Mouse (Mus musculus) lung, postnatal 25 days (tissue): ENCODE results near the gene Mettl7a2.
"Not testable (repeated sequence)": the region's sequence is repeated elsewhere in the genome, so short reads cannot be mapped to it uniquely, and the experiment has no call there.

Source experiments
- DNase-seq: peaks from one replicate; pipeline ENCODE4 v3.0.0; 2022; ENCODE audit warnings: low spot score

Gene Mettl7a2

DNA sequence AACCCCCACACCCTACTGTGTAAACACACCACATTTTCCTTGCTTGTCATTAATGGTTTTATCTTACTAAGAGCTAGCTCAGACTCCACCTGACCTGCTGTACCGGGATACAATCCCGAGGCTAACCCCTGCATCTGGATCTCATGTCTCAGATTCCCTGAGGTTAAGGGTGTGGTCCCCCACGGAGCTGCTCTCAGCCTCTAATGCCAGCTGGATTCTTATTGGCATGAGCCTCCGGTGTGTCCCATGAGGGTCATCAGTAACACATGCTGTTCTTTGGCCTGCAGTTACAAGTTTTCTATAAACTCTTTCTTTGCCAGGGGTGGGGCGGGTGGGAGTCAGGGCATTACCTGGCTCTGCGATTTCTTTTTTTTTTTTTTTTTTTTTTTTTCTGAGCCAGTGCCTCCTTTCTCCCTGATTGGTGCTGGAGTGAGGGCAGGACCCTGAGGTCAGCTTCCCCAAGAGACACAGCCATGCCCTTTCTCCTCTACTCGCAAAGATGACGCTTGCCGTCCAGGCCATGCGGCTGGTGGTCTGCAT is at the start of gene Mettl7a2, which contains the start of gene Methig1:
Gene Mettl7a2 (plus strand): TSS at position 490 of the 540 bp plus-strand sequence.
Gene Methig1 (plus strand): TSS at position 439 of the 540 bp plus-strand sequence.
- DNase-seq = no peak

DNA sequence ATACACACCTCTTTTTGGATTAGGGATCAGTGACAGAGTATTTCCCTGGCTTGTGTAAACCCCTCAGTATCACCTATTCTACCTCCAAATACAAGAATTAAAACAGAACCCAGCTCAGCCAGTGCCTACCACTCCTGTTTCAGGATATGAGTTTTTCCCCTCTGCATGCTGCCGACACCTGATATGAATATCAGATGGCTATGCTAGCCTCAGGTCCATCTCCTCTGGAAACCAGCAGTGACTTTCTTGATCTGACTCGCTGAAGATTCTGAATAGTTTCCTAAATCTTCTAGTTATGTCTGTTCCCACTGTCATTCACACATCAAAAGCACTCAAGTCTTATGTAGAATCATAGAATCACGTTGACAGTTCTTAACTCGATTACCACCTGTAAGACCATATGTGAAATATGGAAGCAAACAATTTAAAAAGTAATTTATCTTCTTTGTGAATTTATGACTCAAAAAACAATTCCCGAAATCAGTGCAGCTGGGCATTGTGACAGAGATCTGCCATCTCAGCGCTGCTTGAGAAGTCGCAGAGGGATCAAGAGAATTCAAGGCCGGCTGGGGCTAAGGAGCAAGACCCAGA is 49.5 kb upstream of the Mettl7a2 start:
- no peak for DNase-seq

DNA sequence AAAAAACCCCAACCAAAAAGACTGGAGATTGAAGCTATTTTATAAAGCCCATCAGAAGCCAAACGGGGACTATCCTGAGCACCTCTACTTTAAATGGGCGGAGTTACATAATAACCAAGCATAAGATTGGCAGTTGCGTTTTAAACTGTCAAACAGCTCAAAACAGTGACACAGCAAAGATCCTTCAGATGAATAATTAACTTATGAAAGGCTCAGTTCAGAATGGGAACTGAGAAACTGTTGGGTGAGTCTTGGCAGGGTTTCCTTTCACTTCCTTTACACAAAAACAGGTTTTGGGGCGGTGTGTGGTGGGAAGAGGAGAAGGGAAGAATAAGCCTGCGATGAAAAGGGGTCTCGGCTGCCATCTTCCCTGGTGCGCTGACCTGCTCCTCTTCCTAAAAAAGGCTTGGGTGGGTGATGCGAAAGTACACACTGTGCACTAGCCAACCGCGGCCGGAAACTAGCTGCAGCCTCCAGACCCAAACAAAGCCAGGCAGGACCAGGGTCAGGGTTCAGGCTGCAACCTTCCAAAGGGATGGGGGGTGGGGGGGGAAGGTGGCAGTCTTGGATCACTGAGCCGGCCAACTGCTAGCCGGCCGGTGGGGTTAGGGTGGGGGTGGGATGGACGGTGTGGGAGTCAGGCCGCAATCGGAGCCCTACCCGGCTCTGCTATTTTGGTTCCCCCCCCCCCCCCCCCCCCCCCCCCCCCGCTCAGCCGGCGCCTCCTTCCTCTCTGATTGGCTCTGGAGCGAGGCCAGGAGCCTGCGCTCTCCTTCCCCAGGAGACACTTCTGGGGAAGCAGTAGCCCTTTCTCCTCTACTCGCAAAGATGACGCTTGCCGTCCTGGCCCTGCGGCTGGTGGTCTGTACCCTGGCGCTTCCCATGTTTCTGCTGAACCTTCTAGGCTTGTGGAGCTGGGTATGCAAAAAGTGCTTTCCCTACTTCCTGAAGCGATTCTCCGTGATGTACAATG is 48.7 kb upstream of the Mettl7a2 start, which contains the start of gene Mettl7a1:
Gene Mettl7a1 (plus strand): TSS at position 122 of the 973 bp plus-strand sequence.
- peak; percentile 89 for DNase-seq

DNA sequence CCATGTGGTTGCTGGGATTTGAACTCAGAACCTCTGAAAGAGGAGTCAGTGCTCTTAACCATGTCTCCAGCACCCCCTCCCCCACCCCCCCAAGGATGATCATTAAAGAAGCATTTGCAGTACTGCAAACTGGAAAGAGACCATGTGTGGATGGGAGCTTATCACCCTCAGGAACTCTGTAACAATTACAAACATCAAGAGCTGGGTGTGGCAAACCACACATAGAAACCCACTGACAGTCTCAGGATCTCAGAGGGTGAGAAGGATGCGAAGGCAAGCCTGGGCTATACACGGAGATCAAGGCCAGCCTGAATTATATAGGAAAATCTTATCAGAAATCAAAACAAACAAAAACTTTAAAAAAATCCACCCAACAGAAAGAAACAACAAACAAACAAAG is 46.8 kb upstream of the Mettl7a2 start:
- no peak for DNase-seq

DNA sequence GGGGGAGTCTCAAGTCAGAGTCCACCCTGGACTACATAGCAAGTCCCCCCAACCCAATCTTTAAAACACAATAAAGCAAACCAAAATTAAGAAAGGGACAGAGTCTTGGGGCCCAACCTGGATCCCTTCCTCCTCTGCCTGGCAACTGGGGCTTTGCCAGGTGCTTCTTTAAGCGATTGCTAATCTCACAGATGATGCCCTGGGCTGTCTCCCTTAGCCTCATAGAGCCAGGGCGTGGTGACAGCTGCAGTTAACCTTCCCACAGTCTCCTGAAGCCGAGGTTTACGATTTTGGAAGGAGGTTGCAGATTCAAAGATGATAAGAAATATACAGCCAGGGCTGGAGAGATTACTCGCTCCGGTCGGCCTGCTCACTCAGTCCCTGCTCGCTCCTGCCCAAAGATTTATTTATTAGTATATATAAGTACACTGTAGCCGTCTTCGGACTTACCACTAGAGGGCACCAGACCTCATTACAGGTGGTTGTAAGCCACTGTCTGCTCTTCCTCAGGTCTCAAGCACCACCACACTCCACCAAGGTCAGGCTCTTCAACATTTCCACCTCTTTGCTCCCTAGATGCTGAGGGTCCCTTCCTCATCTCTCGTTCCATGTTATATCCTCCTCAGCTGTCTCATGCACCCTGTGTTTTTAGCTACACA is 45.4 kb upstream of the Mettl7a2 start:
- not testable (repeated sequence) for DNase-seq

DNA sequence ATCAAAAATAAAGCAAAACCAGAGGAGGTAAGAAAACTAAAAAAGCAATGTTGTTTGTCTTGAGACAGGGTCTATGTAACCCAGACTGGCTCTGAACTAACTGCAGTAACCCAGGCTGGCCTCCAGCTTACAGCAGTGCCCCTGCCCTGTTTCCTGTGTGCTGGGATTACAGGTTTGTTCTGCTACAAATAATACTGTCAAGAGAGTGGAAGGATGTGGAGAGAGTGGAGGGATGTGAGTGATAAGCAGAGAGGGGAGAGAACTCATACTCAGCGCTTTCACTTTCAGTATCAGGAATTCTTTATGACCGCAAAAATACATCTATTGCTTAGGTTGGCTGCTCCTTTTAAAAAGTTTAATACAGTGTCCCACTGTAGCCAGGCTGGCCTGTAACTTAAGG is 40.7 kb upstream of the Mettl7a2 start:
- DNase-seq = no peak

DNA sequence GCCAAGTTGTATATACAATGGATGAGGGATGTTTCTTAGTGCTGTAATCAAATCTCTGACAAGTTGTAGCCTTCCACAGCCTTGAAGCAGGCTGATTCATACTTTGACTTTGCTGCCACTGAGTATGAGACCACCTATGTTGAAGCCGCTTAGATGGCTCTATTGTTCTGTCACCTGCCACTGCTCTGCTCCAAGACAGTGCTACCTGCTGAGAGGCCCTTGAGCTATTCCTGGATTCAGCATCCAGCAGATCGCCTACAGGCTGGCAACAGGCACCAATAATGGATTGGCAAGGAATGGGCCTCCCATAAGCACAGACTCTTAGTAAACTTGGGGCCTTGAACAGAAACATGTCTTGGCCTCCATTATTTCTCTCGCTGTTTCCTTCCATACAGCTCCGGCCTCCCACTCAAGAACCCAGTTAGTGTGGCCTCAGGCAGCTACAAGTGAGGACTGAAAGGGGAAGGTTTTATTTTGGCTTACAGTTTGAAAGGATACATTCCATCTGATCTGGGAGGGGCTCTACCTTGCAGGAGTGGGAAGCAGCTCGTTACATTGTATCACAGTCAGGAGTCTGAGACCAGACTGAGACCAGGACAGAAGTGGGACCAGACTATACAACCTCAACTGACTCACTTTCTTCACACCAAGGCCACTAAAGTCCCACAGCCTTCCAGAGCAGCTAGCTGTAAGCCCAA is 38.4 kb upstream of the Mettl7a2 start:
- DNase-seq = no peak

DNA sequence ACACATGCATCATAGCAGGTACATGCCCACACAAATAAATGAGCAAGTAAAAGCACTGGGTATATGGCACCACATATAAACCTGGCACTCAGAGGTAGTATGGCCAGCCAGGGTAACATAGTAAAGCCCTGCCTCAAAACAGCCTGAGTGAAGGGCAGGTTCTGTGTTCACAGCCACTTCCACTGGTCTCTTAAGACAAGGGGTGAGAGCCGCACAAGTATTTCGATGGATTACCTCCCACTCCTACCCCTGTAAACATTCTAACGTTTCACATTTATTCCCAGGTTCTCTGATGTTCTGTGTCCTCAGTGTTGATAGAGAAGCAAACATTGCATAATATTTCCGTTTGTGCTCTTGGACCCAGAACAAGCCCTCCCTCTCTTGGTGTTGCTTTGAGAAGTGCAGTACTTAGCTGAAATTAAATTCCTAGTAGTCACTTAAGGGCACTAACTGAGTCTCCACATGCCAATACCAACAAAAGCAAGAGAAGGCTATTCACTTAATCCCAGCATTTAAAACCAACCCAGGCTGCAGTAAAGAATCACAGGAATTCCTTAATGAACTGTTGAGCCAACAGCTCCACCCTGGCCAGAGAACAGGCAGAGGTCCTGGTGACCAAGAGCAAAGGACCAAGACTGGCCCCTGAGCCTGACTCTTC is 34.9 kb upstream of the Mettl7a2 start:
- DNase-seq = peak; percentile 89

DNA sequence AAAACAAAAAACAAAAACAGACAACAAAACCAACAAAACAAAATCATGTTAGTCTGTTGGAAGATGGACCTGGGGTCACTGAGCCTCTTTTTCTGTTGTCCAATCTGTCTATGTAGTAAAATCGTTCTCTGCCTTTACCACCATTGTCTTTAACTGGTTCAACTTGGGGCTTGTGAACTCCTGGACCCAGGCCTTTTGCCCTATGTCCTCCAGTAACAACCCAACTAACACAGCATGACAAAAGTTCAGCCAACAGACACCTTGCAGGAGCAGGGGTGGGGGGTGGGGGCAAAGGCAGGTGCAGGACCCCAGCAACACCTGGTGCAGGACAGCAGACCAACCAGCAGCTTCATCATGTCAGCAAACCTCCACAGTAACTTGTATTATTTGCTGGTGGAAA is 33.1 kb upstream of the Mettl7a2 start:
- DNase-seq = no peak

DNA sequence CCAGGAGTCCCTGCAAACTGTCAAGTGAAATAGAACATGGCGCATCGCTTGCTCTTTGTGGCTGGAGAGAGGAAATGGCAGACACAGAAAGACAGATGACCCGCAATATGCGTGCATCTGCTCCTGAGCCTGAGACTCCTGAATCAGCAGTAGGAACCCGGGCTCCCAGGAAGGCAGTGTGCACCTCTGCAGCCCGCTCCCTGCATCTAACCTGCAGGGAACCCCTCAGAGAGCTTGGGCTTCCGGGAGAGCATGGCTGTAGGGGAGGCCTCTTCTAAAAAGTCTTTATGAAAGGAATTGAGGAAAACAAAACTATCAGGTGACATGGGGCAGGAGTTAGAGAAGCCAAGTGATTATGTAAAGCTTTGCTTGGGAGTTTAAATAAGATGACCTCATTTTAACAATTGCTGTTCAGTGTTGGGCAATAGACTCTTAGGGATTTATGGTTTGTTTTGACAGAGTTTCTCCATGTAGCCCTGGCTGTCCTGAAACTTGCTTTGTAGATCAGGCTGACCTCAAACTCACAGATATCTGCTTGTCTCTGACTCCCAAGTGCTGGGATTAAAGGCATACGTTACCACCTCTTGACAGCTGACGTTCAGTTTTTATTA is 32.6 kb upstream of the Mettl7a2 start:
- DNase-seq = peak; percentile 82

DNA sequence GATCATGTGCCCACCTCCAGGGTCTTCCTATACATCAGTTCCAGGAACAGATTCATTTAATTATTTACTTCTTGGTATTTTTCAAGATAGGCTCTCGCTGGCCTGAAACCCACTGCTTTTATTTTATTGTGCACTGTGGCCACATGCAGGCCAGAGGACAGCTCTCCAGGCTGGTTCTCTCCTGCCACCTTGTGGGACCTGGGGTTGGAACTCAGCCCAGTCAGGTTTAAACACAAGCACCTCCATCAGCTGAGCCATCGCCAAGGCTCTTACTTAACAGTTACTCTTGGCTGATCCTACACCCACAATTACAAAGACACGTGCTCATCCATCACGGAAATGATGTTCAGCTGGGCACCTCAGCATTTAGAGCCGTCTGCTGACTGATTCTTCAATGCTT is 31.9 kb upstream of the Mettl7a2 start:
- DNase-seq = peak; percentile 89

DNA sequence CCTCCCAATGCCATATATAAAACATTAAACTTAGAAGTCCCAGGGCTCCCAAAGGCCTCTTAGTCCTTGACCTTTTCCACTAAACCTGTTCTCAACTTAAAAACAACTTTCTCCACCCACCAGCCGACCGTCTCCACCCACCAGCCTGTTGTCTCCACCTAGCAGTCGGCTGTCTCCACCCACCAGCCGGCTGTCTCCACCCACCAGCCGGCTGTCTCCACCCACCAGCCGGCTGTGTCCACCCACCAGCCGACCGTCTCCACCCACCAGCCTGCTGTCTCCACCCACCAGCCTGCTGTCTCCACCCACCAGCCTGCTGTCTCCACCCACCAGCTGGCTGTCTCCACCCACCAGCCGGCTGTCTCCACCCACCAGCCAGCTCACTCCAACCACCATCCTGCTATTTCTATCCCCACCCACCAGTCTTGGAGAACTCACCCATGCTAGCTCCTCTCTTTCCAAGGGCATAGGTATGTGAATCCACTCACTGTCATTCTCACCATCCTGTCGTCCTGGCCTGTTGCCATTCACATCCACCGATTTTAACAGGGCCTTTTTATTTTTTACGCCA is 28.9 kb upstream of the Mettl7a2 start:
- no peak for DNase-seq

DNA sequence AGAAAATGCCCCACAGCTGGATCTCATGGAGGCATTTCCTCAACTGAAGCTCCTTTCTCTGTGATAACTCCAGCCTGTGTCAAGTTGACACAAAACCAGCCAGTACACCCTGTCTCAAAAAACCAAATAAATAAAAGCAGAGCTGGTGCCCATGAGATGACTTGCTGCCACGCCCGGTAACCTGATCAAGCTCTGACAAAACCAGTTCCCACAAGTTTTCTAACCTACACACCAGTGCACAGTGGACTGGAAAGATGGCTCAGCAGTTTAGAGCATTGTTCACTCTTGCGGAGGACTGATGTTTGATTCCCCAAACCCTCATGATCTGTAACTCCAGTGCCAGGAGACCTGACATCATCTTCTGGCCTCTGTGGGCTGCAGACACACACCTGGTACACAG is 27.8 kb upstream of the Mettl7a2 start:
- no peak for DNase-seq

DNA sequence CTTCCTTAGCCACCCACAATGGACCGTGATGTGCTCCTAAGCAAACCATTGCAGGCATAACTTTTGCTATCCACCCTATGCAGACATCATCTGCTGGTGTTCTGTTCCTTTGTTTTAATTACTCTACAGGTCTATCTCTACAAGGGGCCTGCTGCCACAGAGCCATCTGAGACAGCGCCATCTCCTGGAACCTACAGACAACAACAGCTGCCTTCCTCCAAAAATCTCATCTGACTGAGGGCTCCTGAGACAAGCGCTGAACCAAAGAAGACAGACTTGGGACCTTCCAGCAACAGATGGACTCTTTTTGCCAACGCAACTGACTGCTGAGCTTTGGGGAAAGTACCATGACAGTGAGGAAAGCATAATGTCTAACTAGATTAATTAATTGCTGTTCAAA is 24.9 kb upstream of the Mettl7a2 start:
- not testable (repeated sequence) for DNase-seq

DNA sequence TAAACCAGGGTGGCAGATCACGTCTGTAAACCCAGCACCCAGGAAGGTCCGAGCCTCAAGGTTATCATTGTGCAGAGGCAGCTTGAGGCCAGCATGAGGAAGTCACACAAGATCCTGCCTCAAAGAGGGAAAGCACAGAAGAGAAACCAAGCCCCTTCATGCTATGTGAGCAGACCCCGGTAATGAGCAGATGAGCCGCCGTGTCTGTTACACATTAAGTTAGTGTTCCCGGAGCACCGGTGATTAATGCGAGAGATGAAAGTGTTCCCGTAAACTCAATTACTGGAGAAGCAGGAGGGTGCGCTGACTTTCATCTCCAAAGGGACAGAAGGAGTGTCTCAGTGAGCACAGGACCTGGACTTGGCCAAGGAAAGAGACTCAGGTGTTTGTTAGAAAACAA is 23.7 kb upstream of the Mettl7a2 start:
- DNase-seq = not testable (repeated sequence)

DNA sequence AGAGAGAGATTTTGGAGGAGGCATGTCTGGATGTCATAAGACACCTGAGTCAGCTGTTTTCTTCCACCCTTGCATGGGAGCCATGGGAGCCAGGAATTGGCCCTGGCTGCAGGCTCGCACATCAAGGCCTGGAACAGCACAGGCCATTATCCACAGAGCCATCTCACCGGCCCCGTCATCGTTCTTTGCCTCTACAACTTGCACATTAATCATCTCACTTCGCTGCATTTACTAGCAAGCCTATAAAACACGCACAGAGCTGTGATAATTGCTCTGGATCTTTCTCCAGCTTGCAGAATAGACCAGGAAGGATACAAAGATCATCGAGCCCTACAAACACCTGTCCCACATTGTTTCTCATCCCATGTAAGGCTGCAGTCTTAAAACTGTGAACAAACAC is 22.3 kb upstream of the Mettl7a2 start:
- DNase-seq = no peak

DNA sequence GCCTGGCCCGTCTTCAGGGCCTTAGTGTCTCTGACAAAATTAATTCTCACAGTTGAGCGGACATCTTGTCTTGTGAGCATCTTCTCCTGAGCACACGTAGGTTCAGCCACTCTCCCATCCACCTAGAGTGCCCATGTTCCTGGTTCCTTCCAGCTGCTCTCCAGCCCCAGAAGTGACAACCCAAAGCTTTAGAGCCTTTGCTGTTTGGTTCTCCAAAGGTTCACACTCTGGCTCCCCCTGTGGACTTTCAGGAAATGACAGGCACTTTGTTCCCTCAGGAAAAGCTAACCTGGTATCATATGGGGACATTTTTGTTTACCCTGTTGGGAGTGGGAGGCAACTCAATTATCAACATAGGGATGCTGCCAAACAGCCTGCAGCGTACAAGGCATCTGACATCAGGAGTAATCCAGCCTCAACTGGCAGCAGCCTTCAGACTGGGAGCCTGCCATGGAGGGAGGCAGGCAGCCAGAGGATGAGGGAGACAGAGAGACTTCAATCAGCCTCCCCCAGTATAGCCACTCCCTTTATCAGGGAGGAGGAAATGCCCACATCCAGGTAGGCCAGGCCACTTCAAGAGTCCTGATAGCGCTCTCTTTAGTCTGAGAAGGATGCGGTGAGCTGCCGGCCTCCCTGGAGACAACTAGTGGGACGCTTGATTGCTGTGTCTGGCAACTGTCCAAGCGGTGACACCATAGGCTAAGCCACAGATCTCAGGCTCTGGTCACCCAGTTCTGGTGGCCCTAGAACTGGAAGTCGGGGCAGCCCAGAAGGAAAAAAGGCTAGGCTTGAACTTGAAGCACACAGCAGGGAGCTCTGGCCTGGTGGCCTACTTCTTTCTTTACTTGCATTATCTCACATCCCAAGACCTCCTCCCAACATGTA is 20.7 kb upstream of the Mettl7a2 start:
- DNase-seq = not testable (repeated sequence)

DNA sequence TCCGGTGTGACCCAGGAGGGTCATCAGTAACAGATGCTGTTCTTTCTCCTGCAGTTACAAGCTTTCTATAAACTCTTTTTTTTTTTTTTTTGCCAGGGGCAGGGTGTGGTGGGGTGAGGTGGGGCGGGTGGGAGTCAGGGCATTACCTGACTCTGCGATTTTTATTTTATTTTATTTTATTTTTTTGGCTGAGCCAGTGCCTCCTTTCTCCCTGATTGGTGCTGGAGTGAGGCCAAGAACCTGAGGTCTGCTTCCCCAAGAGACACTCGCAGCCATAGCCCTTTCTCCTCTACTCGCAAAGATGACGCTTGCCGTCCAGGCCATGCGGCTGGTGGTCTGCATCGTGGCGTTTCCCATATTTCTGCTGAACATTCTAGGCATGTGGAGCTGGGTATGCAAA is 18.4 kb upstream of the Mettl7a2 start, which contains the start of gene Mettl7a3:
Gene Mettl7a3 (plus strand): TSS at position 301 of the 400 bp plus-strand sequence.
- no peak for DNase-seq

DNA sequence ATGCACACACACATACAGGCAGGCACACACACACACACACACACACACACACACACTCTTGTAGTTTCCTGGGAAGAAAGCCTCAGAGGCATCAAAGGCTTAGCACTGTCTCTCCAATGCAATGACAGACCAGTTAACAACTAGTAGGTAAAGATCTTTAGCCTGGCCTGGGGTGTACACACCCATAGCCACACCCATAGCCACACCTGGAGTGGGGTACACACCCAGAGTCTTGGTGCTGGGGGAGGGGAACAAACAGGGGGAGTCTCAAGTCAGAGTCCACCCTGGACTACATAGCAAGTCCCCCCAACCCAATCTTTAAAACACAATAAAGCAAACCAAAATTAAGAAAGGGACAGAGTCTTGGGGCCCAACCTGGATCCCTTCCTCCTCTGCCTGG is 15.7 kb upstream of the Mettl7a2 start:
- DNase-seq = not testable (repeated sequence)
